Mouse (Mus musculus): Measurements from ENCODE around the gene Tyr. TPM values are rescaled to one million over a fixed set of nuclear protein-coding genes. Genes with fewer than 3 reads are reported as not detected.
"Not testable (repeated sequence)": the region's sequence is repeated elsewhere in the genome, so short reads cannot be mapped to it uniquely, and the experiment has no call there.

Gene Tyr
- not detected in 2 replicates for total RNA-seq (2014; fragmentation: Nextera tagmentation)
- not detected in 2 replicates for total RNA-seq (2017)

GRCm38 (mm10) chr7:87493412-87493811, at the start of gene Tyr:
TSS of gene Tyr (minus strand) at chr7:87493512.
- ATAC-seq (replicated peaks; ENCODE audit: low FRiP score, low TSS enrichment, poor library complexity, severe bottlenecking), result no peak

GRCm38 (mm10) chr7:87539031-87539430, 45.7 kb upstream of the Tyr start:
- ATAC-seq (replicated peaks; ENCODE audit: low FRiP score, low TSS enrichment, poor library complexity, severe bottlenecking), result no peak

GRCm38 (mm10) chr7:87494124-87494682, 891 bp upstream of the Tyr start:
- no peak for ATAC-seq (replicated peaks; ENCODE audit: low FRiP score, low TSS enrichment, poor library complexity, severe bottlenecking)

GRCm38 (mm10) chr7:87488024-87488423, 5.3 kb downstream of the Tyr start:
- no peak for ATAC-seq (replicated peaks; ENCODE audit: low FRiP score, low TSS enrichment, poor library complexity, severe bottlenecking)

- no peak for ATAC-seq (replicated peaks; ENCODE audit: low FRiP score, low TSS enrichment, poor library complexity, severe bottlenecking)
Observed at GRCm38 (mm10) chr7:87413271-87413670, 80.0 kb downstream of the Tyr start.

GRCm38 (mm10) chr7:87411373-87411772, 81.9 kb downstream of the Tyr start:
- not testable (repeated sequence) for ATAC-seq (replicated peaks; ENCODE audit: low FRiP score, low TSS enrichment, poor library complexity, severe bottlenecking)

- no peak for ATAC-seq (replicated peaks; ENCODE audit: low FRiP score, low TSS enrichment, poor library complexity, severe bottlenecking)
Observed at GRCm38 (mm10) chr7:87397023-87397422, 96.3 kb downstream of the Tyr start.

GRCm38 (mm10) chr7:87374935-87375334, 118.4 kb downstream of the Tyr start:
- ATAC-seq (replicated peaks; ENCODE audit: low FRiP score, low TSS enrichment, poor library complexity, severe bottlenecking), result no peak

Other genes with a start within 250 kb of the Tyr start
- not detected in 2 replicates for gene Nox4, start 247.4 kb downstream of the Tyr start, total RNA-seq (2014; fragmentation: Nextera tagmentation)
- not detected in 2 replicates for gene Nox4, start 247.4 kb downstream of the Tyr start, total RNA-seq (2017)
- gene Grm5, start 90.7 kb upstream of the Tyr start, total RNA-seq (2014; fragmentation: Nextera tagmentation), result not detected in 2 replicates
- not detected in 2 replicates for gene Grm5, start 90.7 kb upstream of the Tyr start, total RNA-seq (2017)